Mouse (Mus musculus) CD4-positive helper T cell, adult 2 months (primary cell): Measurements from ENCODE around the gene E130116L18Rik.
"Not testable (repeated sequence)": the region's sequence is repeated elsewhere in the genome, so short reads cannot be mapped to it uniquely, and the experiment has no call there.

Experiments used
- DNase-seq: peaks from one replicate; pipeline ENCODE4 v3.0.0-alpha.2; 2012; ENCODE audit warnings: low read depth, missing footprints, low spot score

The E130116L18Rik gene

GRCm38 (mm10) chr5:25183595-25183994, 39.4 kb downstream of the E130116L18Rik start:
- DNase-seq, result no peak

DNA sequence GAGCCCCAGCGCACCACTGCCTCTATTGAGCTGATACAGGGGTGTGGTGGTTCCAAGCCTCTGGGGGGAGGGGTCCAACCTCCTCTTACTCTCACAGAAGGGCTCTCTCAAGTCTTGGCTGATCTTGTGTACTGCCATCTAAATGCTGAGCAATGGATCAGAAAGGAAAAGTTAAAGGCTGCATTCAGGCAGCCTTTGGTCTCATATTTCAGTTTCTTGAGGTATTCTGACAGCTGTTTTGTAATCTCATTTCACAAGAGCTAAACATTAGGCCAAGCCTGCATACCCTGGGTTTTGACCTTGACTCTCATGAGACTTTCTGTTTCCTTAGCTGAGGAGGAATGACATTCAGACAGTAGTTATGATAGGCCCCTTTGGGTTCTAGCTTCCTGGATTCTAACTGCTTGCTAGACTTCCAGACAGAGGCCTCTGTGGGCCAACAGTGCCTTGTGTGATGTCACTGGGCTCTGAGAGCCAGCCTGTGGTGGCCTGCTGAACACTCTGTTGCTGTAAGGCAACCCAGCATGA, 41.9 kb downstream of the E130116L18Rik start, which contains the start of gene Galntl5:
Galntl5 (plus strand) TSS at position 457 of the 528 bp plus-strand sequence.
- no peak for DNase-seq

- no peak for DNase-seq
Measured at GRCm38 (mm10) chr5:25179936-25180488, 42.9 kb downstream of the E130116L18Rik start.

DNA sequence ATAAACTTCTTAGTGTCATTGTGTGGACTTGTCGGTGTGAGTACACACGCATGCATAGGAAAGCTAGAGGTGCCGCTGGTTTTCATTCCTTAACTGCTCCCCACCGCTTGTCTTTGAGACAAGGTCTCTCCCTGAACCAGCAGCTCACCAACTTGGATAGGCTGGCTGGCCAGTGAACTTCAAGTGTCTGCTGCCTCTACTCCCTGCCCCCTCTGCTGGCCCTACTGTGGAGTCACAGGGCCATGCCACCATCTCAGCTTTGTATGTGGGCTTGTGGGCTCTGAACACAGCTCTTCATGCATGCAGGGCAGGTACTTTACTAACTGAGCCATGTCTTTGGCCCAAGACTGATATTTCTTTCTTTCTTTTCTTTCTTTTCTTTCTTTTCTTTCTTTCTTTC, 43.7 kb downstream of the E130116L18Rik start:
- no peak for DNase-seq

DNA sequence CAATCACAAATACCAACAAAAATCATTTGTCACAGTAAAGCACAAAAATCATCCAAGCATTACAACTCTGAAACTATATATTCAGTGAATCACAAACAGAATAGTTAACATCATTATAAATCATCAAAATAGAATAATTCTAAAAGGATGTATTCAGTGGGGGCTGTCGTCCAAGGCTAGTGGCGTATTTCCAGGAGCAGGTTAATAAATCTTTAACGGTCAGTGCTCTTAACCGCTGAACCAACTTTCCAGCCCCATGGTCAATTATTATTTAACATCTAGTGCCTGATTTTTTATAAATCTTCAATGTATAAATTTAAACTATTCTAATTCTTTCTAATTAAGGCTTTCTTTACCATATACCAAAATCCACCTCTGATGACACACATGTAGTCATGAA, 44.4 kb downstream of the E130116L18Rik start:
- DNase-seq, result not testable (repeated sequence)

DNA sequence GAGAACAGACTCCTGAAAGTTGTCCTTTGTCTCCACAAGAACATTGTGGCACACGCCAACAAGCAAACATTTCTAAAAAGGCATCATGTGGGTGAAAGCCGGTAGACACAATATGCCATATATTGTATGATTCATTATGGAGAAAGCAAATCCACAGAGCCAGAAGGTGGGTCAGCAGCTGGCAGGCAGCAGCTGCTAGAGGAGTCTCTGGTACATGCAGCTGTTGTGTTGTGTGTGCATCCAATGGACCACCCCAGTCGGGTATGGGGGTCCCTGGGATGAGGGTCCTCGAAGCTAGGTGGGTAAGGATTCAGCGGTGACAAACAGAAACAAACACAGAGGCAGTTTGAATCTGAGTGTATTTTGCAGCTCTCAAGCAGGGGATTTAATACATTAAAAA, 45.0 kb downstream of the E130116L18Rik start:
- DNase-seq, result not testable (repeated sequence)
